Mouse (Mus musculus): ENCODE data around the gene Foxp2. TPM values are rescaled to one million over a fixed set of nuclear protein-coding genes. Genes with fewer than 3 reads are reported as not detected.

Foxp2 gene
- polyA plus RNA-seq, 1 experiment: 10.2 TPM

GRCm38 (mm10) chr6:15401138-15401537, 500.0 kb downstream of the Foxp2 start:
- Histone ChIP-seq H3K4me1 (ENCODE audit: control insufficient read depth, insufficient read depth, low read length) (no peaks in the 10 kb centered on the region), H3K27ac (ENCODE audit: insufficient read depth, low read length) (no peak overlapping the region), H3K4me3 (ENCODE audit: insufficient read depth, low read length) (no peak overlapping the region)
- TF ChIP-seq CTCF (IDR thresholded peaks at IDR 0.05; ENCODE audit: borderline replicate concordance, insufficient read depth, low read length) (no peak), POLR2A (IDR thresholded peaks at IDR 0.05; ENCODE audit: low read depth, low read length) (no peak)

GRCm38 (mm10) chr6:15402026-15402425, 500.9 kb downstream of the Foxp2 start:
- TF ChIP-seq CTCF (IDR thresholded peaks at IDR 0.05; ENCODE audit: borderline replicate concordance, insufficient read depth, low read length) (no peak), POLR2A (IDR thresholded peaks at IDR 0.05; ENCODE audit: low read depth, low read length) (no peak)
- Histone ChIP-seq H3K4me1 (ENCODE audit: control insufficient read depth, insufficient read depth, low read length) (no peaks in the 10 kb centered on the region), H3K4me3 (ENCODE audit: insufficient read depth, low read length) (no peak overlapping the region), H3K27ac (ENCODE audit: insufficient read depth, low read length) (no peak overlapping the region)

- H3K4me3 ChIP-seq (ENCODE audit: insufficient read depth, low read length): no peak overlapping the region
- TF ChIP-seq POLR2A (IDR thresholded peaks at IDR 0.05; ENCODE audit: low read depth, low read length): no peak
- TF ChIP-seq CTCF (IDR thresholded peaks at IDR 0.05; ENCODE audit: borderline replicate concordance, insufficient read depth, low read length): no peak
- no peak overlapping the region for H3K27ac ChIP-seq (ENCODE audit: insufficient read depth, low read length)
- no peaks in the 10 kb centered on the region for H3K4me1 ChIP-seq (ENCODE audit: control insufficient read depth, insufficient read depth, low read length)
Observed at GRCm38 (mm10) chr6:15415099-15415498, 514.0 kb downstream of the Foxp2 start.

GRCm38 (mm10) chr6:15459701-15460100, 558.6 kb downstream of the Foxp2 start:
- no peak overlapping the region for H3K27ac ChIP-seq (ENCODE audit: insufficient read depth, low read length)
- no peak overlapping the region for H3K4me3 ChIP-seq (ENCODE audit: insufficient read depth, low read length)
- H3K4me1 ChIP-seq (ENCODE audit: control insufficient read depth, insufficient read depth, low read length): no peaks in the 10 kb centered on the region
- TF ChIP-seq POLR2A (IDR thresholded peaks at IDR 0.05; ENCODE audit: low read depth, low read length) (no peak), CTCF (IDR thresholded peaks at IDR 0.05; ENCODE audit: borderline replicate concordance, insufficient read depth, low read length) (no peak)

GRCm38 (mm10) chr6:15463390-15463789, 562.2 kb downstream of the Foxp2 start:
- Histone ChIP-seq H3K27ac (ENCODE audit: insufficient read depth, low read length) (no peak overlapping the region), H3K4me3 (ENCODE audit: insufficient read depth, low read length) (no peak overlapping the region), H3K4me1 (ENCODE audit: control insufficient read depth, insufficient read depth, low read length) (no peaks in the 10 kb centered on the region)
- TF ChIP-seq POLR2A (IDR thresholded peaks at IDR 0.05; ENCODE audit: low read depth, low read length) (no peak), CTCF (IDR thresholded peaks at IDR 0.05; ENCODE audit: borderline replicate concordance, insufficient read depth, low read length) (no peak)

- Histone ChIP-seq H3K27ac (ENCODE audit: insufficient read depth, low read length) (no peak overlapping the region), H3K4me3 (ENCODE audit: insufficient read depth, low read length) (no peak overlapping the region), H3K4me1 (ENCODE audit: control insufficient read depth, insufficient read depth, low read length) (no peaks in the 10 kb centered on the region)
- no peak for TF ChIP-seq CTCF (IDR thresholded peaks at IDR 0.05; ENCODE audit: borderline replicate concordance, insufficient read depth, low read length)
- no peak for TF ChIP-seq POLR2A (IDR thresholded peaks at IDR 0.05; ENCODE audit: low read depth, low read length)
Observed at GRCm38 (mm10) chr6:15465471-15465870, 564.3 kb downstream of the Foxp2 start.

- Histone ChIP-seq H3K4me3 (ENCODE audit: insufficient read depth, low read length) (no peak overlapping the region), H3K4me1 (ENCODE audit: control insufficient read depth, insufficient read depth, low read length) (no peaks in the 10 kb centered on the region), H3K27ac (ENCODE audit: insufficient read depth, low read length) (no peak overlapping the region)
- TF ChIP-seq CTCF (IDR thresholded peaks at IDR 0.05; ENCODE audit: borderline replicate concordance, insufficient read depth, low read length) (no peak), POLR2A (IDR thresholded peaks at IDR 0.05; ENCODE audit: low read depth, low read length) (no peak)
Observed at GRCm38 (mm10) chr6:15466634-15467033, 565.5 kb downstream of the Foxp2 start.

GRCm38 (mm10) chr6:15486909-15487308, 585.8 kb downstream of the Foxp2 start:
- Histone ChIP-seq H3K4me3 (ENCODE audit: insufficient read depth, low read length) (no peak overlapping the region), H3K4me1 (ENCODE audit: control insufficient read depth, insufficient read depth, low read length) (no peaks in the 10 kb centered on the region), H3K27ac (ENCODE audit: insufficient read depth, low read length) (no peak overlapping the region)
- no peak for TF ChIP-seq CTCF (IDR thresholded peaks at IDR 0.05; ENCODE audit: borderline replicate concordance, insufficient read depth, low read length)
- TF ChIP-seq POLR2A (IDR thresholded peaks at IDR 0.05; ENCODE audit: low read depth, low read length): no peak

Other genes with a start within 250 kb of the Foxp2 start
- gene Ppp1r3a, start 146.1 kb upstream of the Foxp2 start, polyA plus RNA-seq (2011; ENCODE audit: insufficient read length, low read depth, missing spikeins): 0.10 and 0.14 TPM in 2 replicates

Data from embryonic fibroblast, embryonic 13.5 days (primary cell).